In genomic region chr8:67061506-67061905, GRCm38 (mm10) we compare ENCODE assay signal across 18 mouse cellular contexts.
"Had no signal": no experiment of that assay in that cellular context is flagged by ENCODE, and none has a peak within 500 bp of the region (broad histone marks: within the 10 kb centered on the region; RNA-seq: fewer than 3 reads in every experiment).

No protein-coding gene starts in this region.

- H3K27ac ChIP-seq: kidney, embryonic 15.5 days; left cerebral cortex, adult 2 months; limb, embryonic 13.5 days; liver, embryonic 13.5 days; stomach, postnatal 0 days had no signal

- H3K36me3 ChIP-seq: kidney, embryonic 15.5 days; limb, embryonic 13.5 days; liver, embryonic 13.5 days had no signal

- H3K9ac ChIP-seq: kidney, embryonic 15.5 days; limb, embryonic 13.5 days; liver, embryonic 13.5 days had no signal

- H3K4me3 ChIP-seq: kidney, embryonic 15.5 days; left cerebral cortex, adult 2 months; limb, embryonic 13.5 days; liver, embryonic 13.5 days had no signal

- H3K4me1 ChIP-seq: kidney, embryonic 15.5 days; limb, embryonic 13.5 days; liver, embryonic 13.5 days had no signal

- H3K9me3 ChIP-seq: kidney, embryonic 15.5 days; limb, embryonic 13.5 days; liver, embryonic 13.5 days had no signal

- H3K27me3 ChIP-seq: kidney, embryonic 15.5 days; limb, embryonic 13.5 days; liver, embryonic 13.5 days had no signal

- H3K4me2 ChIP-seq: kidney, embryonic 15.5 days; limb, embryonic 13.5 days; liver, embryonic 13.5 days; midbrain, embryonic 11.5 days had no signal

- DNase-seq: kidney, adult 8-10 months; kidney, postnatal 10 days; kidney, postnatal 36 days; layer of hippocampus, postnatal 36 days; liver, embryonic 13.5 days; lung, adult 2 months; lung, postnatal 14 days; lung, postnatal 4 days; midbrain, embryonic 14.5 days; right cerebral cortex, postnatal 4 days; thymus, adult 2 months; thymus, postnatal 14 days; thymus, postnatal 4 days had no signal
